Mouse (Mus musculus): ENCODE measurements around the gene Hapln4. TPM values are rescaled to one million over a fixed set of nuclear protein-coding genes. Genes with fewer than 3 reads are reported as not detected.

Gene Hapln4
- total RNA-seq, 2 experiments from 2014 or later: 73.7 to 91.3 TPM

DNA sequence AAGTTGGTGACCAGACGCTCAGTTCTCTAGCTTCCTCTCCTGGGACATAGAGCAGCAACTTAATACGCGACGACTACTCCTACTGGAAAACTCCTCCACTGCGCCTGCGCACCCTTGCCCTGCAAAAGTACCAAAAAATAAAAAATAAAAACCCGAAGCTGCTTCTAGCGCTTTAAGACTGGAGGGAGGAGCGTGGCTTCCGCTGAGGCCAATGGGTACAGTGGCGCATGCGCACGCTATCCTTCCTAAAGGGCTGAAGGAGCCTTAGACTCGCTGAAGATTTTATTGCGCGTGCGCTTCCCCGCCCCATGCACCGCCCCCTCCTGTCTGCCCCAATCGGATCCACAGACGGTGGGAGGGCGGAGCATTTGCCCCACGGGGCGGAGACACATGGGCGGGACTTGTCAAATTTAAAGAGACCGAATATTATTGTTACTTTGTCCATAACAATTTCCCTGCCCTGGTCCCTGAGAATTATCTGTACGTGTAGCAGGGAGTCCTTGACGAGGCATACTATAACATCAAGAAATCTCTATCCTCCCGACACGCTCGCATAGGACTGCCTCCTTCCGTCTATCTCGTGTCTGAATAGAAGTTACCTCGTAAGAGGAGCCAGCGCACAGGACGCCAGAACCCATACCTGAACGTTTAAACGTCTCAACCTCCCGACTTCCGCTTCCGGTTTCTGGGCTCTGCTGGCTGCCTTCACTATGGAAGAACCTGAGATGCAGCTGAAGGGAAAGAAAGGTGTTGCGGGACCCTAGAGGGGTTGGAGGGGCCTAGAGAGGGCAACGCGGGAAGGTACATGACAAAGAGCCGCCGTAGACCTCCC lies 56.0 kb downstream of the Hapln4 start, which contains the start of the genes Rfxank, Borcs8 and Mef2b:
Rfxank (minus strand) TSS at position 129 of the 832 bp plus-strand sequence.
Borcs8 (plus strand) TSS at position 474 of the 832 bp plus-strand sequence.
Mef2b (plus strand) TSS at position 686 of the 832 bp plus-strand sequence.
- DNase-seq: peak; percentile 97 to 98

DNA sequence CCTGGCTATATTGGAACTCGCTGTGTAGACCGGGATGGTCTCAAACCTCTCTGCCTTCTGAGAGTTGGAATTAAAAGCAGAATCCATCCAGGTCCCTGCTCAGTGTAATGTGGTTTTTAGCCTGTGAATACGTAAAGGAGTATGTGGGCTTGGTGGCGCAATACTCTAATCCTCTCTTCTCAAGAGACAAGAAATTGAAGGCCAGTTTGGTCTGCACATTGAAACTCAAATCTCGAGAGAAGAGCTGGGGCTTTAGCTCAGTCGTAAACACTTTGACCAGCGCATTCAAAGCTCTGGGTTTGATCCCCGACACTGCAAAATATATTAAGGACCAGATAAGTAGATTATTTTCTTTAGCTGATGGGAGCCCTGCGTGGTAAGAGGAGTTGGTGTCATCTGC lies 56.7 kb downstream of the Hapln4 start:
- no peak for DNase-seq

Small RNAs within 50 kb of the gene (microRNA-seq; reads per million reads assigned to microRNA genes)
- 8.1 to 8.5 reads per million in 2 experiments for gene Mir7066

Other genes with a start within 250 kb of the Hapln4 start
- gene Cilp2, start 195.8 kb upstream of the Hapln4 start, total RNA-seq (2021): under 1 TPM; 0.86 to 0.92 TPM
- gene Tssk6, start 181.3 kb upstream of the Hapln4 start, total RNA-seq (2021): under 1 TPM in 1 of 2 experiments, not detected in 1; 0.76 TPM
- 100 to 1,000 TPM; 154 to 159 TPM for gene Ndufa13, start 180.9 kb upstream of the Hapln4 start, total RNA-seq (2021)
- 10 to 100 TPM; 32.3 to 36.3 TPM for gene Yjefn3, start 180.7 kb upstream of the Hapln4 start, total RNA-seq (2021)
- 10 to 100 TPM; 31.4 to 33.4 TPM for gene Gatad2a, start 87.1 kb upstream of the Hapln4 start, total RNA-seq (2021)
- gene Mau2, start 40.7 kb upstream of the Hapln4 start, total RNA-seq (2021): 10 to 100 TPM; 77.3 to 80.9 TPM
- 10 to 100 TPM; 47.0 to 51.3 TPM for gene Sugp1, start 40.6 kb upstream of the Hapln4 start, total RNA-seq (2021)
- gene Tm6sf2, start 10.5 kb upstream of the Hapln4 start, total RNA-seq (2021): 1 to 10 TPM; 5.0 to 8.5 TPM
- gene Ncan, start 37.4 kb downstream of the Hapln4 start, total RNA-seq (2021): 100 to 1,000 TPM; 167 to 170 TPM
- gene Nr2c2ap, start 47.9 kb downstream of the Hapln4 start, total RNA-seq (2021): 10 to 100 TPM; 25.4 to 30.5 TPM
- gene Rfxank, start 55.7 kb downstream of the Hapln4 start, total RNA-seq (2021): 10 to 100 TPM; 14.0 to 15.3 TPM
- gene Borcs8, start 56.0 kb downstream of the Hapln4 start, total RNA-seq (2021): 10 to 100 TPM; 43.9 to 50.8 TPM
- gene Mef2b, start 56.3 kb downstream of the Hapln4 start, total RNA-seq (2021): under 1 TPM; 0.27 to 0.38 TPM
- 10 to 100 TPM; 43.5 to 57.1 TPM for gene Tmem161a, start 88.9 kb downstream of the Hapln4 start, total RNA-seq (2021)
- 10 to 100 TPM; 44.8 to 49.7 TPM for gene Slc25a42, start 128.8 kb downstream of the Hapln4 start, total RNA-seq (2021)
- 100 to 1,000 TPM; 118 to 126 TPM for gene Sugp2, start 150.8 kb downstream of the Hapln4 start, total RNA-seq (2021)
- 10 to 100 TPM; 47.0 to 50.5 TPM for gene Armc6, start 151.0 kb downstream of the Hapln4 start, total RNA-seq (2021)
- gene Homer3, start 199.4 kb downstream of the Hapln4 start, total RNA-seq (2021): 10 to 100 TPM; 77.3 to 86.6 TPM
- gene Ddx49, start 219.0 kb downstream of the Hapln4 start, total RNA-seq (2021): 10 to 100 TPM; 39.7 to 40.2 TPM
- 100 to 1,000 TPM; 129 to 133 TPM for gene Cope, start 219.1 kb downstream of the Hapln4 start, total RNA-seq (2021)
- 100 to 1,000 TPM; 116 to 127 TPM for gene Cers1, start 232.3 kb downstream of the Hapln4 start, total RNA-seq (2021)
- gene Gdf1, start 246.4 kb downstream of the Hapln4 start, total RNA-seq (2021): 10 to 100 TPM; 11.2 to 18.7 TPM